Mouse (Mus musculus): Measurements from ENCODE around the gene Mettl27. TPM values are rescaled to one million over a fixed set of nuclear protein-coding genes. Genes with fewer than 3 reads are reported as not detected.
A peak's percentile ranks its signal among the peaks of the same experiment; 100 is the strongest.

Mettl27 gene
- total RNA-seq, 2 experiments from 2014 or later = 6.5 to 9.9 TPM

DNA sequence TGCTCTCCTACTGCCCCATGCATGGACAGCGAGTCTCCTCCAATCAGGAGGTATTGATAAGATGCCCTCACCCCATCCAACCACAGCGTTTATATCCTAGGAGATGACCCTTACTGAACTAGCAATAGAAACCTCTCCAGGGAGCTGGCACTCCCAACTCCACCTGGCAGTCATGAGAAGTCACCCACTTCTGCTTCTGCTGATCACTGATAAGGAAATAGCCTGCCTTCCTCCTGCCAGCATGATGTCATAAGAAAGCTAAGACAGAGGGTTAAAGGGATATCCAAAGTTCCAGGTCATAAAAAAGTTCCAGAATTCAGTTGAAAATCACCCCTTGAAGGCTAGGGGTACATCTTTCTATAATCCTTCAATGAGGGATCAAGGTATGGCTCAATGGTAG is 44.0 kb downstream of the Mettl27 start:
- peak; percentile 62 for ATAC-seq (replicated peaks; ENCODE audit: low FRiP score, low TSS enrichment, poor library complexity, severe bottlenecking)

GRCm38 (mm10) chr5:134976577-134977250 is 44.5 kb downstream of the Mettl27 start:
- peak; percentile 66 for ATAC-seq (replicated peaks; ENCODE audit: low FRiP score, low TSS enrichment, poor library complexity, severe bottlenecking)

GRCm38 (mm10) chr5:134977837-134978236 is 45.7 kb downstream of the Mettl27 start:
- no peak for ATAC-seq (replicated peaks; ENCODE audit: low FRiP score, low TSS enrichment, poor library complexity, severe bottlenecking)

DNA sequence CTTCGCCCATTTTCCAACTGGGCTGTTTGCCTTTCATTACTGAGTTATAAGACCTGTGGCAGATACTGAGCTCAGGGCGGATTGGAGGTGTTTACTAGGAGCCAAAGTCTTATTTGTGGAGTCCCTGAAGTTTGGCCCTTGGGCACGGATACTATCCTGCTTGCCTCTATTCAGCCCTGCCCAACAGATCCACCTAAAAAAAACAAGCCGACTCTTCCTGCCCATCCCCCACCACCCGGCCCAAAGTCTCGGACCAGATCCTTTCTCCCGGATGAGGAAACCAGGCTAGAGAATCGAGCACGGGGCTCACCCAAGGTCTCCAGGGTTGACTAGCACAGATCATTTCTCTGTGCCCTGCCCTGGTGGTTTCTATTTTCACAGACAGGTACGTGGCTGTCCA is 49.0 kb downstream of the Mettl27 start:
- ATAC-seq (replicated peaks; ENCODE audit: low FRiP score, low TSS enrichment, poor library complexity, severe bottlenecking) = no peak

DNA sequence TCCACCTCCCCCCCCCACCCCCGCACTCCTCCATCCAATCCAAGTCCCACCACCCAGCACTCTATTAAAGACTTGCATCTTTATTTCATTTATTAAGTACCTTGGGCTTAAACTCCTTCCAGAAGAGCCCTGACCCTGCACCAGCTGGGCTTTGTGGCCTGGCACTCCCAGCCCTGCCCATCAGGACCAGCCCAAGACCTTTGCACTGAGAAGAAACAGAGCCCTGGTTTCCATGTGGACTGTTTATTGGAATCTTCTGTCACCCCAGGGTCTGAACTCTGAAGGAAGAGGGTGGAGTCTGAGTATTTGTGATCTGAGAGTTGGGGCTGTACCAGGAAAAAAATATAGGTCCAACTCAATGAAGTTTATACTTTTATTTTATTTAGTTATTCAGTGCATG is 50.9 kb downstream of the Mettl27 start:
- ATAC-seq (replicated peaks; ENCODE audit: low FRiP score, low TSS enrichment, poor library complexity, severe bottlenecking) = no peak

DNA sequence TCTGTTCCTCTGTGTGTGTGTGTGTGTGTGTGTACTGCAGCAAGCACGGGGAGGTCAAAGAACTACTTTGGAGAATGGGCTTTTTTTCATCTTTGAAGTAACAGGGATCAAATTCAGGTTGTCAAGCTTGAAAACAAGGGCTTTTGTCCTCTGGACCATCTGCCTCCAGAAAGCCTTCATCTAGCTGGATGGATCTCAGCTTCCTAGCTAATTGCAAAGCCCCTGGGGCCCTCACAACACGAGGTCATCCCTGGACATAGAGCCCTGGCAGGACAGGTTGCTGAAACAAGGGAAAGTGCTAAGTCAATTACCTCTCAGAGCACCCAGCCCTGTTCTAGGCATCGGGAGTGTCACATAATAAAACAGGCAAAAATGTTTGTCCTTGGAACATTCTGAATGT is 51.6 kb downstream of the Mettl27 start:
- no peak for ATAC-seq (replicated peaks; ENCODE audit: low FRiP score, low TSS enrichment, poor library complexity, severe bottlenecking)

GRCm38 (mm10) chr5:134985633-134986297 is 53.6 kb downstream of the Mettl27 start, which contains the start of gene Cldn3:
Gene Cldn3 (plus strand): TSS chr5:134986214.
- peak; percentile 32; the same call in 1 of the 2 replicates for ATAC-seq (replicated peaks; ENCODE audit: low FRiP score, low TSS enrichment, poor library complexity, severe bottlenecking)

DNA sequence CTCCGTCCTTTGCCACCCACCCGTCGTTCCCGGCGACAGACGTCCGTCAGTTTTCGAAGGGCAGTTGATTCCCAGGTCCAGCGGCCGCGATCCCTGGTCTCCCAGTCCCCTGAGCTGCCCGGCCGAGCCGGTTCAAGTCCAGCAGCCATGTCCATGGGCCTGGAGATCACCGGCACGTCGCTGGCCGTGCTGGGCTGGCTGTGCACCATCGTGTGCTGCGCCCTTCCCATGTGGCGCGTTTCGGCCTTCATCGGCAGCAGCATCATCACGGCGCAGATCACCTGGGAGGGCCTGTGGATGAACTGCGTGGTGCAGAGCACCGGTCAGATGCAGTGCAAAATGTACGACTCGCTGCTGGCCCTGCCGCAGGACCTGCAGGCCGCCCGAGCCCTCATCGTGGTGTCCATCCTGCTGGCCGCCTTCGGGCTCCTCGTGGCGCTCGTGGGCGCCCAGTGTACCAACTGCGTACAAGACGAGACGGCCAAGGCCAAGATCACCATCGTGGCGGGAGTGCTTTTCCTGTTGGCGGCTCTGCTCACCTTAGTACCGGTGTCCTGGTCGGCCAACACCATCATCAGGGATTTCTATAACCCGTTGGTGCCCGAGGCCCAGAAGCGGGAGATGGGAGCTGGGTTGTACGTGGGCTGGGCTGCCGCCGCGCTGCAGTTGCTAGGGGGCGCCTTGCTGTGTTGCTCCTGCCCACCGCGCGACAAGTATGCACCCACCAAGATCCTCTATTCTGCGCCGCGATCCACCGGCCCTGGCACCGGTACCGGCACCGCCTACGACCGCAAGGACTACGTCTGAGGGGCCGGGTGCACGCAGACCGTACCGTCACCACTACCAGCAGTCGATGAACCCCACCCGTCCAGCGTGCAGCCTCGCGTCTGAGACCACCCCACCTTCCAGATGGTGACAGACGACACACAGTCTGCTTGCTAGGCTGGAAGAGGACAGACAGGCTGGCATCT is 54.4 kb downstream of the Mettl27 start:
- peak; percentile 42; the same call in 1 of the 2 replicates for ATAC-seq (replicated peaks; ENCODE audit: low FRiP score, low TSS enrichment, poor library complexity, severe bottlenecking)

GRCm38 (mm10) chr5:134989166-134989565 is 57.0 kb downstream of the Mettl27 start:
- ATAC-seq (replicated peaks; ENCODE audit: low FRiP score, low TSS enrichment, poor library complexity, severe bottlenecking) = no peak

DNA sequence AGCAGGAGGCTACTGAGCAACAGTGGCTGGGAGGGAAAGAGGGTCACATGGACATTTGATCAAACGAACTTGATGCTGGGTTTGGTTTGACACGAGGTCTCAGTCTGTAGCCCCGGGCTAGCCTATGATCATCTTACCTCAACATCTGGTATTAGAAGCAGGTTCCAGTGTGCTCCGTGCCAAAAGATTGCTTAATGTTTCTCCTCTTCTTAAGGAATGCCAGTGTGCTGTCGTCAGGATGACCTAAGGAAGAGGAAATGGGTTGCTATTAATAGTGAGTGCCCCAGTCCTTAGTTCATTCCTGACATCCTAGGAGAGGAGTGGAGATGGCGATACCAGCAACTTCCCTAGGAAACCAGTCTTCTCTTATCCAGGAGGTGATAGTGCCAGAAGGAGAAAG is 57.6 kb downstream of the Mettl27 start:
- ATAC-seq (replicated peaks; ENCODE audit: low FRiP score, low TSS enrichment, poor library complexity, severe bottlenecking) = no peak

Other genes with a start within 250 kb of the Mettl27 start
- gene Limk1, start 243.8 kb upstream of the Mettl27 start, total RNA-seq (2014; fragmentation: Nextera tagmentation) = 6.9 and 8.4 TPM in 2 replicates
- gene Limk1, start 243.8 kb upstream of the Mettl27 start, total RNA-seq (2017) = 3.3 and 3.8 TPM in 2 replicates
- gene Eln, start 185.0 kb upstream of the Mettl27 start, total RNA-seq (2014; fragmentation: Nextera tagmentation) = not detected in 2 replicates
- gene Eln, start 185.0 kb upstream of the Mettl27 start, total RNA-seq (2017) = not detected in 2 replicates
- not detected in 2 replicates for gene Tmem270, start 25.6 kb upstream of the Mettl27 start, total RNA-seq (2014; fragmentation: Nextera tagmentation)
- not detected in 2 replicates for gene Tmem270, start 25.6 kb upstream of the Mettl27 start, total RNA-seq (2017)
- gene Cldn13, start 16.8 kb upstream of the Mettl27 start, total RNA-seq (2014; fragmentation: Nextera tagmentation) = 177 and 197 TPM in 2 replicates
- gene Cldn13, start 16.8 kb upstream of the Mettl27 start, total RNA-seq (2017) = 55.6 and 123 TPM in 2 replicates
- not detected in 2 replicates for gene Cldn4, start 14.6 kb downstream of the Mettl27 start, total RNA-seq (2014; fragmentation: Nextera tagmentation)
- not detected in 2 replicates for gene Cldn4, start 14.6 kb downstream of the Mettl27 start, total RNA-seq (2017)
- not detected in 2 replicates for gene Cldn3, start 53.8 kb downstream of the Mettl27 start, total RNA-seq (2014; fragmentation: Nextera tagmentation)
- not detected in 2 replicates for gene Cldn3, start 53.8 kb downstream of the Mettl27 start, total RNA-seq (2017)
- gene Abhd11, start 76.8 kb downstream of the Mettl27 start, total RNA-seq (2014; fragmentation: Nextera tagmentation) = 55.8 and 82.2 TPM in 2 replicates
- gene Abhd11, start 76.8 kb downstream of the Mettl27 start, total RNA-seq (2017) = 36.9 and 46.7 TPM in 2 replicates
- 0.17 and 0.98 TPM in 2 replicates for gene Stx1a, start 91.1 kb downstream of the Mettl27 start, total RNA-seq (2014; fragmentation: Nextera tagmentation)
- gene Stx1a, start 91.1 kb downstream of the Mettl27 start, total RNA-seq (2017) = not detected in 2 replicates
- 15.7 and 16.1 TPM in 2 replicates for gene Dnajc30, start 131.8 kb downstream of the Mettl27 start, total RNA-seq (2014; fragmentation: Nextera tagmentation)
- 3.7 and 9.2 TPM in 2 replicates for gene Dnajc30, start 131.8 kb downstream of the Mettl27 start, total RNA-seq (2017)
- gene Bud23, start 132.6 kb downstream of the Mettl27 start, total RNA-seq (2014; fragmentation: Nextera tagmentation) = 93.5 and 138 TPM in 2 replicates
- 68.0 and 104 TPM in 2 replicates for gene Bud23, start 132.6 kb downstream of the Mettl27 start, total RNA-seq (2017)
- not detected in 2 replicates for gene Vps37d, start 145.9 kb downstream of the Mettl27 start, total RNA-seq (2014; fragmentation: Nextera tagmentation)
- 0.38 TPM in 1 of 2 replicates, not detected in the other for gene Vps37d, start 145.9 kb downstream of the Mettl27 start, total RNA-seq (2017)
- gene Mlxipl, start 157.5 kb downstream of the Mettl27 start, total RNA-seq (2014; fragmentation: Nextera tagmentation) = not detected in 2 replicates
- gene Mlxipl, start 157.5 kb downstream of the Mettl27 start, total RNA-seq (2017) = not detected in 2 replicates
- gene Tbl2, start 217.3 kb downstream of the Mettl27 start, total RNA-seq (2014; fragmentation: Nextera tagmentation) = 11.6 and 13.3 TPM in 2 replicates
- 19.8 and 20.4 TPM in 2 replicates for gene Tbl2, start 217.3 kb downstream of the Mettl27 start, total RNA-seq (2017)
- gene Bcl7b, start 235.9 kb downstream of the Mettl27 start, total RNA-seq (2014; fragmentation: Nextera tagmentation) = 37.2 and 48.3 TPM in 2 replicates
- 25.1 and 33.3 TPM in 2 replicates for gene Bcl7b, start 235.9 kb downstream of the Mettl27 start, total RNA-seq (2017)